Mouse (Mus musculus): ENCODE data around the gene Grik2. TPM values are rescaled to one million over a fixed set of nuclear protein-coding genes. Genes with fewer than 3 reads are reported as not detected.
A peak's percentile ranks its signal among the peaks of the same experiment; 100 is the strongest.

Gene Grik2
- total and polyA plus RNA-seq, 3 experiments, result not detected

DNA sequence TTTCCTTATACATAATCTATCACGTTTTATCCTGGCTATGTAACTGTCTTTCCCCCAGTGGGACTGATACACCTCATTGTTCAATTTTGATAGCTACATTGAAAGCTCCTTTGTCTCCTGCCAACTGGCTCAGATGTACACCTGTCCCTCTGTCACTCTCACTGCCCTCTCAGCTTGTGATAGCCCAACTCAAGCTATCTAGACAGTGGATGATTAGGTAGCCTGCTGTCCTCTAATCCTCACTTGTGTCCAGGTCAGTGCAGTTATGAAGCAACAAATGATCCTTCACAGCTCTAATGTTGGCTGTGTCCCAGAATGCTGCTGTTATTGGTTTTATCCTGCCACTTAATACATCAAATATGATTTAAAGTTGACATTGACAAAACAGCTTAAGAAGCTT lies 246.3 kb downstream of the Grik2 start:
- Histone ChIP-seq H3K79me2 (ENCODE audit: control insufficient read depth, insufficient read depth, low read length, poor library complexity) (no peaks in the 10 kb centered on the region), H3K4me1 (ENCODE audit: control insufficient read depth in 1 of 2, insufficient read depth in 2 of 2, low read length in 2 of 2) (no peaks in the 10 kb centered on the region), H3K27ac (ENCODE audit: control insufficient read depth, low read depth, low read length) (no peak overlapping the region), H3K9ac (ENCODE audit: control insufficient read depth, low read depth, low read length, poor library complexity, severe bottlenecking) (no peak overlapping the region), H3K9me3 (replicated peaks; ENCODE audit: insufficient read depth, low read length) (no peaks in the 10 kb centered on the region), H3K4me3 (ENCODE audit: control insufficient read depth in 1 of 2, insufficient read depth in 1 of 2, low read depth in 2 of 2, low read length in 2 of 2) (no peak overlapping the region), H3K27me3 (ENCODE audit: control insufficient read depth in 1 of 2, insufficient read depth in 2 of 2, low read length in 2 of 2) (no peaks in the 10 kb centered on the region), H3K36me3 (ENCODE audit: control insufficient read depth in 1 of 2, insufficient read depth in 2 of 2, low read length in 2 of 2) (no peaks in the 10 kb centered on the region)
- no peak for TF ChIP-seq USF2 (IDR thresholded peaks at IDR 0.05; ENCODE audit: borderline replicate concordance in 1 of 2, insufficient read depth in 1 of 2, low read depth in 1 of 2, low read length in 2 of 2)
- TF ChIP-seq TBP (IDR thresholded peaks at IDR 0.05; ENCODE audit: low read depth, low read length), result no peak
- no peak for TF ChIP-seq NRF1 (IDR thresholded peaks at IDR 0.05; ENCODE audit: insufficient read depth, low read depth, low read length, poor library complexity, severe bottlenecking)
- TF ChIP-seq ZNF384 (IDR thresholded peaks at IDR 0.05; ENCODE audit: low read depth, low read length), result no peak
- TF ChIP-seq GATA1 (IDR thresholded peaks at IDR 0.05; ENCODE audit: low read depth, low read length), result no peak
- TF ChIP-seq BHLHE40 (IDR thresholded peaks at IDR 0.05; ENCODE audit: borderline replicate concordance, low read depth, low read length), result no peak
- no peak for TF ChIP-seq JUND (IDR thresholded peaks at IDR 0.05; ENCODE audit: low read depth, low read length)
- TF ChIP-seq USF1 (IDR thresholded peaks at IDR 0.05; ENCODE audit: low read depth, low read length), result no peak
- TF ChIP-seq EP300 (IDR thresholded peaks at IDR 0.05; ENCODE audit: low read depth in 1 of 2, low read length in 2 of 2), result no peak
- no peak for TF ChIP-seq GABPA (IDR thresholded peaks at IDR 0.05; ENCODE audit: low read depth, low read length)
- TF ChIP-seq POLR2A (IDR thresholded peaks at IDR 0.05; ENCODE audit: control insufficient read depth in 1 of 2, insufficient read depth in 1 of 2, low read depth in 1 of 2, low read length in 2 of 2, poor library complexity in 1 of 2), result no peak
- no peak for TF ChIP-seq MYB (IDR thresholded peaks at IDR 0.05; ENCODE audit: low read depth, low read length)
- no peak for TF ChIP-seq HCFC1 (IDR thresholded peaks at IDR 0.05; ENCODE audit: low read depth, low read length)
- TF ChIP-seq MXI1 (IDR thresholded peaks at IDR 0.05; ENCODE audit: low read depth, low read length), result no peak
- no peak for TF ChIP-seq MAX (IDR thresholded peaks at IDR 0.05; ENCODE audit: low read length)
- no peak for TF ChIP-seq MAZ (IDR thresholded peaks at IDR 0.05; ENCODE audit: low read depth, low read length)
- DNase-seq (ENCODE audit: low read depth, low spot score), result no peak

DNA sequence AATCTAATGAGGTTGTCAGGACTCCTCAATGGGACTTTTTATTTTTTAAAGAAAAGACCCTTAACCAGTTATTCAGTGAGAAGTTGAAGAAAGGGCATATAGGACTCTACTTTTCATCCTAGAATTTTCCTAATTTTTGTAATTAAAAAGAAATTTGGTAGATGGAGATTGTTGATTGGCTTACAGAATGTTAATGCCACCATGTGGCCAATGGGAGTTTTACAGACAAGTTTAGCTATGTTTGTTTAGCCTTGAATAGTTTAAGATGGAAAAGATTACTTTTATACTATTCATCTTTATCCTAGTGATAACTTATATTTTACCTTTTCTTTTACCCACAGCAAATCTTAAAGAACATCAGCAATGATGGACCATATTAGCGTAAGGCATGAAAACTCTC lies 268.8 kb downstream of the Grik2 start:
- no peak overlapping the region for H3K27ac ChIP-seq (ENCODE audit: control insufficient read depth, low read depth, low read length)
- peak; percentile 1 for DNase-seq (ENCODE audit: low read depth, low spot score)
- H3K4me1 ChIP-seq (ENCODE audit: control insufficient read depth in 1 of 2, insufficient read depth in 2 of 2, low read length in 2 of 2), result no peaks in the 10 kb centered on the region
- no peaks in the 10 kb centered on the region for H3K79me2 ChIP-seq (ENCODE audit: control insufficient read depth, insufficient read depth, low read length, poor library complexity)
- no peaks in the 10 kb centered on the region for H3K36me3 ChIP-seq (ENCODE audit: control insufficient read depth in 1 of 2, insufficient read depth in 2 of 2, low read length in 2 of 2)
- TF ChIP-seq SMC3 (IDR thresholded peaks at IDR 0.05; ENCODE audit: low read depth, low read length) (peak; percentile 41), MXI1 (IDR thresholded peaks at IDR 0.05; ENCODE audit: low read depth, low read length) (no peak), RAD21 (IDR thresholded peaks at IDR 0.05; ENCODE audit: low read depth, low read length) (peak; percentile 44), TAL1 (IDR thresholded peaks at IDR 0.05; ENCODE audit: low read length) (no peak), ETS1 (IDR thresholded peaks at IDR 0.05; ENCODE audit: low read depth, low read length) (no peak), MYB (IDR thresholded peaks at IDR 0.05; ENCODE audit: low read depth, low read length) (no peak), CTCF (IDR thresholded peaks at IDR 0.05 in 2 of 3, conservative IDR thresholded peaks at IDR 0.05 in 1 of 3; ENCODE audit: control insufficient read depth in 1 of 3, insufficient read depth in 1 of 3, low read depth in 2 of 3, low read length in 3 of 3, poor library complexity in 1 of 3, severe bottlenecking in 1 of 3) (peak in 1 of 3 experiments; percentile 35; a peak in 2 of 6 replicates), ZC3H11A (IDR thresholded peaks at IDR 0.05; ENCODE audit: low read depth, low read length) (peak; percentile 19; the same call in 1 of the 2 replicates), ZMIZ1 (IDR thresholded peaks at IDR 0.05; ENCODE audit: low read depth, low read length) (no peak), TBP (IDR thresholded peaks at IDR 0.05; ENCODE audit: low read depth, low read length) (no peak)
- H3K4me3 ChIP-seq (ENCODE audit: control insufficient read depth in 1 of 2, insufficient read depth in 1 of 2, low read depth in 2 of 2, low read length in 2 of 2), result no peak overlapping the region
- no peaks in the 10 kb centered on the region for H3K9me3 ChIP-seq (replicated peaks; ENCODE audit: insufficient read depth, low read length)
- no peaks in the 10 kb centered on the region for H3K27me3 ChIP-seq (ENCODE audit: control insufficient read depth in 1 of 2, insufficient read depth in 2 of 2, low read length in 2 of 2)
- no peak overlapping the region for H3K9ac ChIP-seq (ENCODE audit: control insufficient read depth, low read depth, low read length, poor library complexity, severe bottlenecking)

Data from MEL (cell line).